Mouse (Mus musculus) heart, adult 2 months (tissue): ENCODE data around the gene Kank2. TPM values are rescaled to one million over a fixed set of nuclear protein-coding genes. Genes with fewer than 3 reads are reported as not detected.
A peak's percentile ranks its signal among the peaks of the same experiment; 100 is the strongest.
"Not testable (repeated sequence)": the region's sequence is repeated elsewhere in the genome, so short reads cannot be mapped to it uniquely, and the experiment has no call there.

Experiments used
- DNase-seq, 2 experiments: peaks; one replicate each; pipeline ENCODE4 v3.0.0; 2021
- H3K27ac ChIP-seq: fragments of 200-600 bp; 2 replicates; pipeline ENCODE4 v1.8.1; 2022
- H3K27me3 ChIP-seq: fragments of 200-500 bp; 2 replicates; pipeline ENCODE4 v1.6.1; 2012; ENCODE audit warnings: mild to moderate bottlenecking, low read length, inconsistent platforms, mixed read lengths; ENCODE audit not compliant: control insufficient read depth, insufficient read depth
- H3K36me3 ChIP-seq: fragments of 200-500 bp; 2 replicates; pipeline ENCODE4 v1.6.1; 2012; ENCODE audit warnings: low read length, inconsistent platforms; ENCODE audit not compliant: control insufficient read depth, insufficient read depth
- H3K4me1 ChIP-seq: fragments of 200-500 bp; 2 replicates; pipeline ENCODE4 v1.6.1; 2011; ENCODE audit warnings: low read length; ENCODE audit not compliant: control insufficient read depth, insufficient read depth
- H3K4me3 ChIP-seq: fragments of 200-600 bp; 2 replicates; pipeline ENCODE4 v1.8.1; 2022
- H3K79me2 ChIP-seq: fragments of 200-500 bp; replicated peaks from 2 replicates; pipeline ENCODE4 v1.6.1; 2012; ENCODE audit warnings: mild to moderate bottlenecking, inconsistent platforms, low read length, moderate library complexity, mixed read lengths; ENCODE audit not compliant: control insufficient read depth, insufficient read depth
- H3K9ac ChIP-seq: fragments of 200-500 bp; 2 replicates; pipeline ENCODE4 v1.6.1; 2012; ENCODE audit warnings: low read depth, mild to moderate bottlenecking, control low read depth, inconsistent platforms, low read length, mixed read lengths
- CTCF ChIP-seq: fragments of 200-600 bp; IDR thresholded peaks from 2 replicates; pipeline ENCODE4 v1.8.1; 2022; ENCODE audit warnings: antibody characterized with exemption, mild to moderate bottlenecking, moderate library complexity
- EP300 ChIP-seq: fragments of 200-500 bp; IDR thresholded peaks from 2 replicates; pipeline ENCODE4 v1.6.1; 2011; ENCODE audit warnings: low read depth, low read length, control low read depth; ENCODE audit not compliant: insufficient read depth
- POLR2A ChIP-seq: fragments of 200-500 bp; IDR thresholded peaks from 2 replicates; pipeline ENCODE4 v1.6.1; 2011; ENCODE audit warnings: mild to moderate bottlenecking, low read depth, low read length, control low read depth; ENCODE audit not compliant: insufficient read depth
- whole genome bisulfite sequencing: fragments of 180-500 bp; shearing (Covaris S2); methylation state at CpG from one replicate; pipeline ENCODE4 v1.1.7; 2018; 5-methylcytosine and 5-hydroxymethylcytosine counted together
- intact Hi-C: fragments of 180-260 bp; cut with DNase I; formaldehyde crosslinking; loops from one replicate; pipeline ENCODE4 v1.15.1; 2025
- polyA plus RNA-seq: library from polyadenylated mRNA; depleted of rRNA; stranded (reverse); fragments of >200 nt; gene quantifications from 2 replicates; pipeline ENCODE4 v1.2.3, GENCODE M21; 2012
- total RNA-seq, 2 experiments: library from RNA; stranded (reverse); gene quantifications; 2 replicates each; pipeline ENCODE4 v1.2.3; 2021

The Kank2 gene
- total and polyA plus RNA-seq, 3 experiments = 45.3 to 62.9 (median 57.3) TPM

GRCm38 (mm10) chr9:21794925-21795324 lies 3.6 kb downstream of the Kank2 start:
- no peak for DNase-seq
- intact Hi-C loops = no loop called here
- TF ChIP-seq POLR2A (no peak), EP300 (no peak), CTCF (no peak)
- Histone ChIP-seq H3K9ac (no peak overlapping the region), H3K36me3 (peaks cover 13% of the 10 kb centered on the region), H3K4me1 (peaks cover 25% of the 10 kb centered on the region), H3K27me3 (no peaks in the 10 kb centered on the region), H3K4me3 (no peak overlapping the region), H3K79me2 (peaks cover 3% of the 10 kb centered on the region; the same call in 1 of the 2 replicates), H3K27ac (no peak overlapping the region)
- 90% methylated on average over 25 of the region's 25 CpGs for WGBS

DNA sequence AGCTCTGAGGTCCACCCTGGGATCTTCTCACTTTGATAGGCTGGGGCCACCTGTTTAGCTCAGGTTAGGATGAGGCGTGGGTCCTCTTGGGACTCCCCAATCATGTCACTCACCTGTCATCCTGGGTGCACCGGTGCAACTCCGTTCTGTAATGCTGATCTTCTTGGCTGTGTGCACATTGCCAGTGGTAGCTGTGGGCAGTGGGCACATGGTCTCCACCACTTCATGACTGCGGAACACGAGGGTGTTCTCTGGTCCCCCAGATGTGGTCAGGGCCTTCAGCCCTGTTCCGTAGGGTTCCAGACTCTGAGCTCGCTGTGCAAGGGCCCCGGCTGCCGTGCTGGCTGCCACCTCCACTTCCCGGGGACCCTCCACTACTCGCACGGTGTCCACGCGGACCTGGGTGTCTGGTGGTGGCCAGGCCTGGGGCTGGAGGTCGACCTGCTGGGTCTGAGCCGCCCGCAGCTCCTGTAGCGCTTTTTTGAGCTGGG lies 4.2 kb downstream of the Kank2 start:
- intact Hi-C loops = no loop called here
- 90% methylated on average over 18 of the region's 18 CpGs for WGBS
- peaks cover 13% of the 10 kb centered on the region for H3K36me3 ChIP-seq
- no peak overlapping the region for H3K4me3 ChIP-seq
- peaks cover 3% of the 10 kb centered on the region; the same call in 1 of the 2 replicates for H3K79me2 ChIP-seq
- no peaks in the 10 kb centered on the region for H3K27me3 ChIP-seq
- peaks cover 25% of the 10 kb centered on the region for H3K4me1 ChIP-seq
- no peak overlapping the region for H3K27ac ChIP-seq
- no peak overlapping the region for H3K9ac ChIP-seq
- no peak for DNase-seq
- TF ChIP-seq EP300 (no peak), CTCF (no peak), POLR2A (no peak)

- H3K9ac ChIP-seq, H3K79me2 ChIP-seq, DNase-seq, H3K27ac ChIP-seq, H3K4me3 ChIP-seq, H3K27me3 ChIP-seq, intact Hi-C loops: not testable (repeated sequence)
- Histone ChIP-seq H3K36me3 (peaks cover 13% of the 10 kb centered on the region), H3K4me1 (peaks cover 23% of the 10 kb centered on the region)
- WGBS = 95% methylated on average over 6 of the region's 6 CpGs
These were observed 5.0 kb downstream of the Kank2 start for GRCm38 (mm10) chr9:21793507-21793906.

GRCm38 (mm10) chr9:21792644-21793043 lies 5.9 kb downstream of the Kank2 start:
- Histone ChIP-seq H3K36me3 (peaks cover 13% of the 10 kb centered on the region), H3K79me2 (peaks cover 3% of the 10 kb centered on the region; the same call in 1 of the 2 replicates), H3K4me1 (peaks cover 26% of the 10 kb centered on the region), H3K27ac (peak overlapping the region; percentile 62), H3K27me3 (no peaks in the 10 kb centered on the region), H3K4me3 (no peak overlapping the region), H3K9ac (no peak overlapping the region)
- 4% methylated on average over 8 of the region's 8 CpGs for WGBS
- TF ChIP-seq EP300 = no peak
- TF ChIP-seq POLR2A = no peak
- TF ChIP-seq CTCF = no peak
- intact Hi-C loops = no loop called here
- peak; percentile 54 to 65 for DNase-seq

DNA sequence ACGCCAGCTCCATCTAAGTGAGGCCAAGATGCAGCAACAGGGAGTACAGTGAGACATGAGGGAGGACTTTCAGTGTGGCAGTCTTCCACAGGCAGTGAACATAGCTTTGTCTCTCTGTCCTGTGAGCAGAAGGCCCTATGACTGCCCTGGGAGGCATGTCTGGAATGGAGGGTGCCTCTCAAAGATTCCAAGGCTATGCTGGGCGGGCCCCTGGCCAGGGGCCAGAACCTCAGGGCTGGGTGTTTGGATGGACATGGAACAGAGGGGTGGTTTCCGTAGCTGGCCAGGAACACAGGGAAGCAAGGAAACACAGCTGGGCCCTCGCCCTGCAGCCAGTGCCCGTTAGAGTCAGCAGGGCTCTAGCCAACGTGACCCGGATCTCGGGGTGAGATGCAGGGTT lies 6.7 kb downstream of the Kank2 start:
- TF ChIP-seq CTCF (no peak), EP300 (peak; percentile 65; the same call in 1 of the 2 replicates), POLR2A (peak; percentile 27; the same call in 1 of the 2 replicates)
- Histone ChIP-seq H3K79me2 (peaks cover 3% of the 10 kb centered on the region; the same call in 1 of the 2 replicates), H3K4me1 (peaks cover 24% of the 10 kb centered on the region), H3K9ac (no peak overlapping the region), H3K36me3 (peaks cover 13% of the 10 kb centered on the region), H3K4me3 (no peak overlapping the region), H3K27ac (peak overlapping the region; percentile 62), H3K27me3 (no peaks in the 10 kb centered on the region)
- intact Hi-C loops = no loop called here
- WGBS = 9% methylated on average over 8 of the region's 8 CpGs
- DNase-seq = peak; percentile 71 to 80

- intact Hi-C loops = no loop called here
- Histone ChIP-seq H3K9ac (no peak overlapping the region), H3K79me2 (peaks cover 1% of the 10 kb centered on the region; the same call in 1 of the 2 replicates), H3K36me3 (peaks cover 13% of the 10 kb centered on the region), H3K27me3 (no peaks in the 10 kb centered on the region), H3K4me1 (peaks cover 19% of the 10 kb centered on the region), H3K4me3 (no peak overlapping the region), H3K27ac (peak overlapping the region; percentile 47)
- 51% methylated on average over 9 of the region's 9 CpGs for WGBS
- no peak for TF ChIP-seq EP300
- DNase-seq = no peak
These were observed 10.3 kb downstream of the Kank2 start for GRCm38 (mm10) chr9:21788234-21788633.
